Mouse (Mus musculus) hindbrain, embryonic 16.5 days (tissue): Measurements from ENCODE around the gene Srf. TPM values are rescaled to one million over a fixed set of nuclear protein-coding genes. Genes with fewer than 3 reads are reported as not detected.

Experiments used
- ATAC-seq: fragments of 200-750 bp; cut with Nextera tagmentation; 2 replicates; pipeline ENCODE4 v1.8.0; 2017; ENCODE audit warnings: moderate TSS enrichment, moderate library complexity
- H3K27ac ChIP-seq: fragments of 300-500 bp; sonication (generic); 2 replicates; pipeline ENCODE4 v1.5.1; 2014; ENCODE audit warnings: low read depth, mild to moderate bottlenecking, control low read depth, low read length, moderate library complexity
- H3K27me3 ChIP-seq: fragments of 300-500 bp; sonication (generic); replicated peaks from 2 replicates; pipeline ENCODE4 v1.6.1; 2014; ENCODE audit warnings: low read length; ENCODE audit not compliant: control insufficient read depth, insufficient read depth
- H3K36me3 ChIP-seq: fragments of 300-500 bp; sonication (generic); 2 replicates; pipeline ENCODE4 v1.6.1; 2014; ENCODE audit warnings: mild to moderate bottlenecking, low read length, moderate library complexity, mixed read lengths; ENCODE audit not compliant: control insufficient read depth, insufficient read depth
- H3K4me1 ChIP-seq: fragments of 300-500 bp; sonication (generic); 2 replicates; pipeline ENCODE4 v1.6.1; 2014; ENCODE audit warnings: low read depth, low read length; ENCODE audit not compliant: control insufficient read depth, insufficient read depth
- H3K4me2 ChIP-seq: fragments of 300-500 bp; sonication (generic); 2 replicates; pipeline ENCODE4 v1.6.1; 2014; ENCODE audit warnings: mild to moderate bottlenecking, low read length, control low read depth, moderate library complexity
- H3K4me3 ChIP-seq: fragments of 300-500 bp; sonication (generic); 2 replicates; pipeline ENCODE4 v1.5.1; 2014; ENCODE audit warnings: mild to moderate bottlenecking, low read length, control low read depth, moderate library complexity
- H3K9ac ChIP-seq: fragments of 300-500 bp; sonication (generic); 2 replicates; pipeline ENCODE4 v1.6.1; 2014; ENCODE audit warnings: low read depth, mild to moderate bottlenecking, control low read depth, low read length, moderate library complexity
- H3K9me3 ChIP-seq: fragments of 300-500 bp; sonication (generic); 2 replicates; pipeline ENCODE4 v1.6.1; 2014; ENCODE audit warnings: mild to moderate bottlenecking, low read length, moderate library complexity; ENCODE audit not compliant: control insufficient read depth
- WGBS: fragments of 180-500 bp; shearing (Covaris S2); extraction: QIAGEN DNeasy Blood & Tissue Kit; methylation state at CpG from one replicate; pipeline ENCODE4 v1.1.7; 2014; 5-methylcytosine and 5-hydroxymethylcytosine counted together
- polyA plus RNA-seq: library from polyadenylated mRNA; unstranded; fragments of >200 nt; fragmentation: Nextera tagmentation; extraction: Ambion mirVana; gene quantifications from 2 replicates; pipeline ENCODE4 v1.2.1, GENCODE M21; 2015

Srf gene
- polyA plus RNA-seq, 1 experiment from 2014 or later = 3.5 TPM

GRCm38 (mm10) chr17:46520385-46520979 lies 35.5 kb downstream of the Srf start:
- no peaks in the 10 kb centered on the region for H3K4me1 ChIP-seq
- H3K36me3 ChIP-seq = peaks cover 17% of the 10 kb centered on the region
- 51% methylated on average over 25 of the region's 25 CpGs for WGBS
- peaks cover 10% of the 10 kb centered on the region; the same call in 1 of the 2 replicates for H3K27me3 ChIP-seq
- ATAC-seq = no peak
- no peaks in the 10 kb centered on the region for H3K9me3 ChIP-seq
- no peak overlapping the region for H3K4me3 ChIP-seq
- 0 out of 2 replicates have a peak overlapping the region, but pooled peaks have one; percentile 5 for H3K4me2 ChIP-seq
- no peak overlapping the region for H3K27ac ChIP-seq
- peak overlapping the region; percentile 27; the same call in 1 of the 2 replicates for H3K9ac ChIP-seq

- Histone ChIP-seq H3K4me3 (no peak overlapping the region), H3K27me3 (peaks cover 10% of the 10 kb centered on the region; the same call in 1 of the 2 replicates), H3K4me1 (no peaks in the 10 kb centered on the region), H3K9ac (no peak overlapping the region), H3K4me2 (no peak overlapping the region), H3K9me3 (no peaks in the 10 kb centered on the region), H3K36me3 (peaks cover 17% of the 10 kb centered on the region), H3K27ac (no peak overlapping the region)
- 63% methylated on average over 10 of the region's 10 CpGs for WGBS
- ATAC-seq = no peak
Observed at GRCm38 (mm10) chr17:46519971-46520370, 36.0 kb downstream of the Srf start.

- no peak overlapping the region for H3K4me3 ChIP-seq
- H3K27me3 ChIP-seq = no peaks in the 10 kb centered on the region
- peak; percentile 59; the same call in 1 of the 2 replicates for ATAC-seq
- no peak overlapping the region for H3K27ac ChIP-seq
- no peaks in the 10 kb centered on the region for H3K4me1 ChIP-seq
- WGBS = 64% methylated on average over 2 of the region's 2 CpGs
- H3K9ac ChIP-seq = no peak overlapping the region
- H3K4me2 ChIP-seq = no peak overlapping the region
- H3K9me3 ChIP-seq = no peaks in the 10 kb centered on the region
- H3K36me3 ChIP-seq = peaks cover 6% of the 10 kb centered on the region
Observed at GRCm38 (mm10) chr17:46513329-46513728, 42.6 kb downstream of the Srf start.

- no peaks in the 10 kb centered on the region for H3K9me3 ChIP-seq
- no peaks in the 10 kb centered on the region for H3K27me3 ChIP-seq
- H3K9ac ChIP-seq = no peak overlapping the region
- H3K4me3 ChIP-seq = no peak overlapping the region
- H3K4me1 ChIP-seq = no peaks in the 10 kb centered on the region
- peaks cover 19% of the 10 kb centered on the region for H3K36me3 ChIP-seq
- H3K4me2 ChIP-seq = no peak overlapping the region
- ATAC-seq = peak; percentile 37; the same call in 1 of the 2 replicates
- no peak overlapping the region for H3K27ac ChIP-seq
- 50% methylated on average over 11 of the region's 11 CpGs for WGBS
Observed at GRCm38 (mm10) chr17:46511059-46511710, 44.8 kb downstream of the Srf start.

- no peak for ATAC-seq
- 88% methylated on average over 3 of the region's 3 CpGs for WGBS
- no peaks in the 10 kb centered on the region for H3K9me3 ChIP-seq
- H3K9ac ChIP-seq = no peak overlapping the region
- H3K27ac ChIP-seq = no peak overlapping the region
- no peak overlapping the region for H3K4me3 ChIP-seq
- no peak overlapping the region for H3K4me2 ChIP-seq
- no peaks in the 10 kb centered on the region for H3K4me1 ChIP-seq
- peaks cover 22% of the 10 kb centered on the region for H3K36me3 ChIP-seq
- no peaks in the 10 kb centered on the region for H3K27me3 ChIP-seq
Observed at GRCm38 (mm10) chr17:46505617-46506016, 50.4 kb downstream of the Srf start.

- no peak for ATAC-seq
- H3K9ac ChIP-seq = no peak overlapping the region
- no peak overlapping the region for H3K4me2 ChIP-seq
- WGBS = 84% methylated on average over 14 of the region's 14 CpGs
- H3K9me3 ChIP-seq = no peaks in the 10 kb centered on the region
- no peaks in the 10 kb centered on the region for H3K4me1 ChIP-seq
- no peak overlapping the region for H3K27ac ChIP-seq
- H3K36me3 ChIP-seq = peaks cover 20% of the 10 kb centered on the region
- H3K27me3 ChIP-seq = no peaks in the 10 kb centered on the region
- no peak overlapping the region for H3K4me3 ChIP-seq
Observed at GRCm38 (mm10) chr17:46503847-46504638, 51.9 kb downstream of the Srf start.

- 82% methylated on average over 2 of the region's 2 CpGs for WGBS
- no peak for ATAC-seq
- Histone ChIP-seq H3K4me1 (no peaks in the 10 kb centered on the region), H3K9me3 (no peaks in the 10 kb centered on the region), H3K27ac (no peak overlapping the region), H3K4me2 (no peak overlapping the region), H3K27me3 (no peaks in the 10 kb centered on the region), H3K9ac (no peak overlapping the region), H3K36me3 (peaks cover 16% of the 10 kb centered on the region), H3K4me3 (no peak overlapping the region)
Observed at GRCm38 (mm10) chr17:46502775-46503174, 53.2 kb downstream of the Srf start.
